Comparison of ENCODE assay signal across 21 mouse cellular contexts in the genomic region with DNA sequence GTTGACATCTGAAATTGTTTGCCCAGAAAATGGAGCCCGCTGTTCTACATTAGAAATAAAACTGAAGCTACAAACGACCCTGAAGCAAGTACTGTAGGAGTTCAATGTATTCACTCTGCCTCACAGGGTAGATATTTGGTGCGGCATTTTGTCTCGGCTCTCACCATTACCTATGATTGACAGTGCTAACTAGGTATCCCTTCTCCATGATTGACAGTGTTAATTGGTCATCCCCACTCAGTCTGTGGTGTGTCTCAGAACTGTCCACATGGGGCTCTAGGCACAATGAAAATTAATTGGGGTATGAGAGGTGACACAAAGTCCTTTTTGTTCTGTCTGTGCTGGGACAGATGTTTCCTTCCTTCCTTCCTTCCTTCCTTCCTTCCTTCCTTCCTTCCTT. TPM values are rescaled to one million over a fixed set of nuclear protein-coding genes. Genes with fewer than 3 reads are reported as not detected.
DNase-seq lines count a peak whose midpoint lies in the region; ATAC-seq and TF ChIP-seq lines count a peak whose summit lies in the region.
"Had no signal": no experiment of that assay in that cellular context is flagged by ENCODE, and none has a peak within 500 bp of the region (broad histone marks: within the 10 kb centered on the region; RNA-seq: fewer than 3 reads in every experiment).

No protein-coding gene starts in this region.

- H3K4me2 ChIP-seq in forebrain, embryonic 11.5 days (ENCODE audit: low read depth, low read length, severe bottlenecking) = no peak overlapping the region
- H3K4me2 ChIP-seq in forebrain, embryonic 12.5 days = no peak overlapping the region
- H3K4me2 ChIP-seq: heart, embryonic 11.5 days; hindbrain, embryonic 13.5 days; intestine, embryonic 15.5 days had no signal

- no peaks in the 10 kb centered on the region for H3K36me3 ChIP-seq in forebrain, embryonic 11.5 days (ENCODE audit: control insufficient read depth, insufficient read depth, low read length)
- H3K36me3 ChIP-seq in forebrain, embryonic 12.5 days (replicated peaks) = no peaks in the 10 kb centered on the region
- H3K36me3 ChIP-seq: hindbrain, embryonic 10.5 days; hindbrain, embryonic 13.5 days; intestine, embryonic 15.5 days had no signal

- no peak for TF ChIP-seq POLR2A in brain, embryonic 14.5 days (IDR thresholded peaks at IDR 0.05; ENCODE audit: borderline replicate concordance, extremely low read depth, insufficient read depth, insufficient read length, poor library complexity, severe bottlenecking)

- H3K9me3 ChIP-seq in forebrain, embryonic 11.5 days (ENCODE audit: control insufficient read depth, low read length) = no peaks in the 10 kb centered on the region
- H3K9me3 ChIP-seq in forebrain, embryonic 12.5 days = no peaks in the 10 kb centered on the region
- H3K9me3 ChIP-seq: intestine, embryonic 15.5 days had no signal

- no peak overlapping the region for H3K4me3 ChIP-seq in forebrain, embryonic 11.5 days (ENCODE audit: low read depth, low read length)
- no peak overlapping the region for H3K4me3 ChIP-seq in forebrain, embryonic 12.5 days (replicated peaks)
- H3K4me3 ChIP-seq: hindbrain, embryonic 10.5 days; hindbrain, embryonic 13.5 days; intestine, embryonic 15.5 days had no signal

- H3K4me1 ChIP-seq in forebrain, embryonic 11.5 days (replicated peaks; ENCODE audit: control insufficient read depth, insufficient read depth, low read length) = no peaks in the 10 kb centered on the region
- H3K4me1 ChIP-seq in forebrain, embryonic 12.5 days = peaks cover 7% of the 10 kb centered on the region
- H3K4me1 ChIP-seq: hindbrain, embryonic 10.5 days; intestine, embryonic 15.5 days had no signal

- no peaks in the 10 kb centered on the region for H3K27me3 ChIP-seq in forebrain, embryonic 11.5 days (ENCODE audit: control insufficient read depth, insufficient read depth, low read length)
- H3K27me3 ChIP-seq in forebrain, embryonic 12.5 days = no peaks in the 10 kb centered on the region
- H3K27me3 ChIP-seq: hindbrain, embryonic 13.5 days; intestine, embryonic 15.5 days had no signal

- TF ChIP-seq CTCF in brain, embryonic 14.5 days (IDR thresholded peaks at IDR 0.05; ENCODE audit: borderline replicate concordance, extremely low read depth, insufficient read depth, insufficient read length) = no peak

- WGBS in forebrain, embryonic 11.5 days = 52% methylated on average over 4 of the region's 4 CpGs
- 41% methylated on average over 4 of the region's 4 CpGs for WGBS in forebrain, embryonic 12.5 days

- ATAC-seq in forebrain, embryonic 11.5 days (replicated peaks; ENCODE audit: low FRiP score) = 0 out of 2 replicates have a peak, but pooled peaks have one; percentile 27
- no peak; the same call in 1 of the 2 replicates for ATAC-seq in forebrain, embryonic 12.5 days (ENCODE audit: low FRiP score)
- ATAC-seq: activated CD4-positive, CD25-positive, alpha-beta regulatory T cell, adult 4 months; hindbrain, embryonic 16.5 days; intestine, embryonic 15.5 days had no signal

- intact Hi-C loops in heart, postnatal 36 days (cut with DNase I) = no loop called here

- DNase-seq in forebrain, embryonic 11.5 days (ENCODE audit: low spot score) = no peak
- DNase-seq in heart, adult 11 months = peak; percentile 12
- no peak for DNase-seq in heart, postnatal 36 days
- DNase-seq in brain, embryonic 14.5 days (ENCODE audit: low read depth) = peak; percentile 77
- peak; percentile 32 for DNase-seq in retina, embryonic 14.5 days (ENCODE audit: low spot score)
- DNase-seq in neural tube, embryonic 10.5 days (ENCODE audit: extremely low spot score, low spot score) = no peak
- DNase-seq in thymus, postnatal 14 days = no peak
- DNase-seq: adrenal gland, adult 8-10 months; adrenal gland, postnatal 25 days; cerebellum, adult 18-20 months; cerebellum, adult 9-10 months; cerebellum, postnatal 14 days; gastrocnemius, postnatal 10 days; gastrocnemius, postnatal 36 days had no signal

- H3K27ac ChIP-seq in forebrain, embryonic 11.5 days (ENCODE audit: low read depth, low read length) = no peak overlapping the region
- no peak overlapping the region for H3K27ac ChIP-seq in forebrain, embryonic 12.5 days
- H3K27ac ChIP-seq: hindbrain, embryonic 10.5 days; hindbrain, embryonic 13.5 days; intestine, embryonic 15.5 days had no signal

- no peak overlapping the region for H3K9ac ChIP-seq in forebrain, embryonic 11.5 days (ENCODE audit: low read length)
- no peak overlapping the region for H3K9ac ChIP-seq in forebrain, embryonic 12.5 days
- H3K9ac ChIP-seq: hindbrain, embryonic 13.5 days; intestine, embryonic 15.5 days had no signal

RNA-seq across cellular contexts. Expression of a gene that starts 23.9 kb away (rescaled TPM):
- polyA plus RNA-seq in forebrain, embryonic 11.5 days (2014; fragmentation: Nextera tagmentation; extraction: Ambion mirVana) = 7.0 and 8.1 TPM in 2 replicates
- 8.2 and 11.1 TPM in 2 replicates for polyA plus RNA-seq in forebrain, embryonic 12.5 days (2016; fragmentation: Nextera tagmentation; extraction: Ambion mirVana)
- total RNA-seq in heart, postnatal 36 days (2021) = 10 to 100 TPM; 12.5 to 13.3 TPM
- 12.9 and 16.3 TPM in 2 replicates for polyA plus RNA-seq in brain, embryonic 14.5 days (2012; rRNA removed)

Comparison
In these comparisons a context has a peak if more than half of its experiments do, and no peak if none do; other contexts are left out.
1. DNase-seq: peak in heart, adult 11 months (single experiment), brain, embryonic 14.5 days (single experiment) and retina, embryonic 14.5 days (single experiment); none in forebrain, embryonic 11.5 days (single experiment), heart, postnatal 36 days (0 of 2), neural tube, embryonic 10.5 days (single experiment) and thymus, postnatal 14 days (single experiment).